ENCODE assay signal across 9 mouse cellular contexts in the genomic region with DNA sequence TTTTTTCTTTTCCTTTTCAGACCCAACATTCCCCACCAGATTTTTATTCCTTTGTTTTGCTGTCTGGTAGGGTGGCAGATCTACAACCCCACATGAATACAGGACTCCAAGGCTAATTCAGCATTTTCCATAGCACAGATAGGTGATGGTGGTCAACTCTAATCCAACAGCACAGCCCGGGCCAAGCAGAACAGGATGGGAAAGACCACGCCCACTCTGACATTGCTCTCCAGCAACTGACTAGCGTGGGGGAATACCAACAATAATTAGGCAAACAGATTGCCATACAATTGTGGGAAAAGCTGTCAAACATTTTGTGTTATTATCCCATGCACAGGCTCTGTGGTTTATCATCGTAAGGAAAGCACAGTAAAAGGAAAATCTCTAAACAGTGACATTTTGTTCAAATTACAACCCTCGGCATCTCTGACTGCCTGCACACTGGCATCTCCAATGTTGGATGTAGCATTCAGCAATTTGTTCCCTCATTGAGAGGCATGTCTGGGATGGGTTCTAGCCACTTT.
DNase-seq lines count a peak whose midpoint lies in the region.
"Had no signal": no experiment of that assay in that cellular context is flagged by ENCODE, and none has a peak within 500 bp of the region (broad histone marks: within the 10 kb centered on the region; RNA-seq: fewer than 3 reads in every experiment).

No protein-coding gene starts in this region.

- DNase-seq in cerebellum, postnatal 14 days, result peak; percentile 63 to 64
- no peak for DNase-seq in cerebellum, adult 11-12 months
- peak; percentile 86 for DNase-seq in heart, adult 11 months
- DNase-seq in heart, postnatal 4 days, result no peak
- peak; percentile 54 for DNase-seq in layer of hippocampus, adult 9-10 months (ENCODE audit: low spot score)
- peak; percentile 26 to 51 for DNase-seq in layer of hippocampus, postnatal 10 days (ENCODE audit: low spot score in 2 of 2)
- no peak for DNase-seq in thymus, postnatal 25 days
- DNase-seq: adrenal gland, postnatal 14 days; gastrocnemius, postnatal 14 days had no signal

Comparison
In these comparisons a context has a peak if more than half of its experiments do, and no peak if none do; other contexts are left out.
1. DNase-seq: peak in cerebellum, postnatal 14 days (2 of 2), heart, adult 11 months (single experiment), layer of hippocampus, adult 9-10 months (single experiment) and layer of hippocampus, postnatal 10 days (2 of 2); none in cerebellum, adult 11-12 months (single experiment), heart, postnatal 4 days (single experiment) and thymus, postnatal 25 days (single experiment).